Mouse (Mus musculus) embryonic facial prominence, embryonic 11.5 days (tissue): Measurements from ENCODE around the gene Pard3b. TPM values are rescaled to one million over a fixed set of nuclear protein-coding genes. Genes with fewer than 3 reads are reported as not detected.
A peak's percentile ranks its signal among the peaks of the same experiment; 100 is the strongest.

Experiments
- ATAC-seq: fragments of 200-750 bp; cut with Nextera tagmentation; replicated peaks from 2 replicates; pipeline ENCODE4 v1.8.0; 2017; ENCODE audit warnings: low read depth; ENCODE audit not compliant: insufficient number of reproducible peaks, low FRiP score, low TSS enrichment
- DNase-seq: peaks from one replicate; pipeline ENCODE4 v3.0.0-alpha.2; 2015; ENCODE audit warnings: low spot score
- H3K27ac ChIP-seq: fragments of 300-500 bp; sonication (generic); replicated peaks from 2 replicates; pipeline ENCODE4 v1.5.1; 2014; ENCODE audit warnings: mild to moderate bottlenecking, low read depth, low read length, control low read depth
- H3K27me3 ChIP-seq: fragments of 300-500 bp; sonication (generic); 2 replicates; pipeline ENCODE4 v1.6.1; 2014; ENCODE audit warnings: mild to moderate bottlenecking, low read length, moderate library complexity, mixed read lengths; ENCODE audit not compliant: control insufficient read depth, insufficient read depth
- H3K36me3 ChIP-seq: fragments of 300-500 bp; sonication (generic); replicated peaks from 2 replicates; pipeline ENCODE4 v1.6.1; 2014; ENCODE audit warnings: low read depth, mild to moderate bottlenecking, low read length, moderate library complexity, mixed read lengths; ENCODE audit not compliant: control insufficient read depth, insufficient read depth
- H3K4me1 ChIP-seq: fragments of 300-500 bp; sonication (generic); 2 replicates; pipeline ENCODE4 v1.6.1; 2014; ENCODE audit warnings: low read length, mixed read lengths; ENCODE audit not compliant: control insufficient read depth, insufficient read depth
- H3K4me2 ChIP-seq: fragments of 300-500 bp; sonication (generic); 2 replicates; pipeline ENCODE4 v1.6.1; 2014; ENCODE audit warnings: low read depth, mild to moderate bottlenecking, control low read depth, low read length, moderate library complexity
- H3K4me3 ChIP-seq: fragments of 300-500 bp; sonication (generic); 2 replicates; pipeline ENCODE4 v1.5.1; 2014; ENCODE audit warnings: low read depth, low read length, control low read depth
- H3K9ac ChIP-seq: fragments of 300-500 bp; sonication (generic); replicated peaks from 2 replicates; pipeline ENCODE4 v1.6.1; 2014; ENCODE audit warnings: mild to moderate bottlenecking, control low read depth, low read length
- H3K9me3 ChIP-seq: fragments of 300-500 bp; sonication (generic); replicated peaks from 2 replicates; pipeline ENCODE4 v1.6.1; 2016; ENCODE audit warnings: mild to moderate bottlenecking, low read length, inconsistent platforms, mixed read lengths; ENCODE audit not compliant: control insufficient read depth
- WGBS: fragments of 180-500 bp; shearing (Covaris S2); extraction: QIAGEN DNeasy Blood & Tissue Kit; methylation state at CpG from one replicate; pipeline ENCODE4 v1.1.7; 2014; 5-methylcytosine and 5-hydroxymethylcytosine counted together
- polyA plus RNA-seq: library from polyadenylated mRNA; unstranded; fragments of >200 nt; fragmentation: Nextera tagmentation; extraction: Ambion mirVana; gene quantifications from 2 replicates; pipeline ENCODE4 v1.2.1, GENCODE M21; 2014

Gene Pard3b
- polyA plus RNA-seq, 1 experiment from 2014 or later: 7.7 TPM

DNA sequence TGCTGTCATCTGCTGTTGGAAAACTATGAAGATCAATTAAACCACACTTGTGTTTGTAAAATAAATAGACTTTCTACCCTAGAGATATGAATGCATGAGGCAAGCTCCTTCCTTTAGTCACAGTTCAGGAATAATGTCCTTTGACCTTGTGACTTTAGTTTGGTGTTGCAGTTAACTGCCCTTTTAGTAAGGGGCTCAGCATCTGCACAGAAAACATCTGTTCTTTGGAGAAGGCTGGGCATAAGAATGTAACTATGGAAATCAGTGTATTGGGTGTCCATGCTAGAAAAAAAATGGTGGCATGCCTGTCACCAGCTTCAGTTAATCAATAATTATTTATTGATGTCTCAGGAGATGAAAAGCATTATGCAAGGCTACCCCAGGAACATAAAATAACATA lies 381.1 kb downstream of the Pard3b start:
- DNase-seq (no peak), ATAC-seq (no peak)
- no peaks in the 10 kb centered on the region; the same call in 1 of the 2 replicates for H3K4me1 ChIP-seq

GRCm38 (mm10) chr1:62041718-62042117 lies 403.1 kb downstream of the Pard3b start:
- Histone ChIP-seq H3K36me3 (no peaks in the 10 kb centered on the region), H3K4me1 (no peaks in the 10 kb centered on the region), H3K9me3 (no peaks in the 10 kb centered on the region), H3K9ac (no peak overlapping the region), H3K27me3 (no peaks in the 10 kb centered on the region), H3K27ac (no peak overlapping the region), H3K4me2 (no peak overlapping the region), H3K4me3 (no peak overlapping the region)
- 81% methylated on average over 3 of the region's 3 CpGs for WGBS
- ATAC-seq (no peak), DNase-seq (no peak)

More for the DNA sequence above, 381.1 kb downstream of the Pard3b start:
- H3K27ac ChIP-seq: no peak overlapping the region
- H3K27me3 ChIP-seq: no peaks in the 10 kb centered on the region
- no peak overlapping the region for H3K4me3 ChIP-seq
- no peak overlapping the region for H3K9ac ChIP-seq
- H3K9me3 ChIP-seq: no peaks in the 10 kb centered on the region
- H3K36me3 ChIP-seq: no peaks in the 10 kb centered on the region
- H3K4me2 ChIP-seq: no peak overlapping the region

GRCm38 (mm10) chr1:62048592-62048991 lies 410.0 kb downstream of the Pard3b start:
- Histone ChIP-seq H3K4me2 (no peak overlapping the region), H3K27me3 (no peaks in the 10 kb centered on the region), H3K36me3 (no peaks in the 10 kb centered on the region), H3K27ac (no peak overlapping the region), H3K4me1 (no peaks in the 10 kb centered on the region), H3K9me3 (no peaks in the 10 kb centered on the region), H3K9ac (no peak overlapping the region), H3K4me3 (no peak overlapping the region)
- ATAC-seq: no peak
- no peak for DNase-seq
- 61% methylated on average over 4 of the region's 4 CpGs for WGBS

DNA sequence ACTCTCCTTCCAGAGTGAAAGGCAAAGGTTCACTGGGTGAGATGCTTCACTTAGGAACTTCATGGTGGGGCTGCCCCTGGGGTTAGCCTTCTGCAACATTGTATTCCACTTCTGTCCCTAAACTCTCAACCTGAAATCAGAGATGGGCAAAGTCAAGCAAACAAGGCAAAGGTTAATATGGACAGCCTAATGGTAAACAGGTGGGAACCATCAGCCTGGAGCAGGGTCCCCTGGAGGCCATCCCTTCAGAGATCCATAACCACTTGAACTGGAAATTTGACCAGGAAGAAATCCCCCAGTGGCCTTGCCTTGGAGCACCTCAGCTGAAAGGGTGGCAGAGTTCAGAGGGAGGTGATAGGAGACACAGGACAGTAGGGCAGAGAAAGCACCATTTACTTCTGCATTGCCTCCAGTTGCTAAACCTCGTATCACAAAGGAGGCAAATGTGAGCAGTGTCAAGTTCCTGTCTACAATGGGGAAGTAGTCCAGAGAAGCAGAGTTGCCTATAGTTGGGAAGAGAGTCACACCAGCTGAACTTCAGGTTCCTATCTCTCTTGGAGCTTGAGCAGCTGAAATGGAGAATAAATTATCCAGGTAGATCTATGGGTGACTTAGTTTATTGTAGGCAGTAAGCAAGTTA lies 412.7 kb downstream of the Pard3b start:
- Histone ChIP-seq H3K4me3 (no peak overlapping the region), H3K9ac (no peak overlapping the region), H3K27ac (no peak overlapping the region), H3K4me2 (no peak overlapping the region), H3K27me3 (no peaks in the 10 kb centered on the region), H3K4me1 (no peaks in the 10 kb centered on the region), H3K36me3 (no peaks in the 10 kb centered on the region), H3K9me3 (no peaks in the 10 kb centered on the region)
- DNase-seq (peak; percentile 46), ATAC-seq (0 out of 2 replicates have a peak, but pooled peaks have one; percentile 39)
- 34% methylated on average over 1 of the region's 1 CpGs for WGBS

GRCm38 (mm10) chr1:62053167-62053638 lies 414.6 kb downstream of the Pard3b start:
- WGBS: 57% methylated on average over 7 of the region's 7 CpGs
- no peak overlapping the region for H3K4me3 ChIP-seq
- H3K9ac ChIP-seq: no peak overlapping the region
- H3K4me1 ChIP-seq: no peaks in the 10 kb centered on the region
- no peak overlapping the region for H3K4me2 ChIP-seq
- DNase-seq (no peak), ATAC-seq (no peak)
- no peak overlapping the region for H3K27ac ChIP-seq
- no peaks in the 10 kb centered on the region for H3K36me3 ChIP-seq
- no peaks in the 10 kb centered on the region for H3K27me3 ChIP-seq
- H3K9me3 ChIP-seq: no peaks in the 10 kb centered on the region

DNA sequence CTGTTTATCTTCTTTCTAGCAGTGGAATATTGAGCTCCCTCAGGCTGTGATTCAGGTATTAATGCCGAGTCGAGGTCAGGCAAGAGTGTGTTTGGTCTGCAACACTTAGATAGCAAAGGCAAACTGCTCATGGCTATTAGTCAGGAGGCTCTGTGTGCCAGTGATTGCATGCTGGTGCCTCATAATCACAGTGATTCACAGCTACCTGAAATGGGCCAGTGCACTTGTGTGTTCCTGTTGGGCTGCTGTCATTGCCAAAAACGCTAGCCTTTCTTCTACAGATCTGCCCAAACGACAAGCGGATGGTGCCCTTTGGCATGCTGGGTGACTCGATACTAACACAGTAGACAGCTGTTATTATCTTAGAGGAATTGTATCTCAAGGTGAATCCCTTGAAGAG lies 416.7 kb downstream of the Pard3b start:
- H3K9me3 ChIP-seq: no peaks in the 10 kb centered on the region
- no peak overlapping the region for H3K27ac ChIP-seq
- ATAC-seq: no peak
- no peak overlapping the region for H3K9ac ChIP-seq
- no peaks in the 10 kb centered on the region for H3K27me3 ChIP-seq
- H3K4me1 ChIP-seq: no peaks in the 10 kb centered on the region
- H3K4me3 ChIP-seq: no peak overlapping the region
- H3K4me2 ChIP-seq: no peak overlapping the region
- no peaks in the 10 kb centered on the region for H3K36me3 ChIP-seq
- 72% methylated on average over 6 of the region's 6 CpGs for whole genome bisulfite sequencing
- no peak for DNase-seq

DNA sequence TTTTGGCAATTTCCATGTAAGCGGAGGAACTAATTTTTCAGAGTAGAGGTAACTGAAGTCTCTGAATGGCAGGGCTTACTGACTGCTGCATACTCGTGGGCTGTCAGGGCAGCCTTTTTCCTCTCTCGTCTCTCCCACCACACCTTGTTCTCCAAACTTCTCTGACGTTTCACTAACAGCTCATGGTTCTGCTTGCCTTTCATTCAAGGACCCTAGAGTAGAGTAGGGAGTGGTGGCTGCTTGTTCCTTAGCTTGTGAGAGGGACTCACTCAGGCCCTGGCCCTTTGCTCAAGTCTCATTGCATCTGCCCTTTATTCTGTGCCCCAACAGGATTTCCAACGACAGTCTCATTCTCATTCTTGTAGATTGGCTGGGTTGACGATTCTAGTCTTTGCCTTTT lies 432.0 kb downstream of the Pard3b start:
- ATAC-seq: no peak
- H3K36me3 ChIP-seq: no peaks in the 10 kb centered on the region

GRCm38 (mm10) chr1:62071139-62071538 lies 432.5 kb downstream of the Pard3b start:
- H3K9ac ChIP-seq: no peak overlapping the region
- ATAC-seq: no peak

More for the DNA sequence above, 432.0 kb downstream of the Pard3b start:
- H3K27me3 ChIP-seq: no peaks in the 10 kb centered on the region
- no peak overlapping the region for H3K27ac ChIP-seq
- H3K4me2 ChIP-seq: no peak overlapping the region
- H3K4me3 ChIP-seq: no peak overlapping the region
- no peak overlapping the region for H3K9ac ChIP-seq
- DNase-seq: no peak
- H3K9me3 ChIP-seq: no peaks in the 10 kb centered on the region
- H3K4me1 ChIP-seq: no peaks in the 10 kb centered on the region
- whole genome bisulfite sequencing: 75% methylated on average over 6 of the region's 6 CpGs

More at GRCm38 (mm10) chr1:62071139-62071538, 432.5 kb downstream of the Pard3b start:
- no peaks in the 10 kb centered on the region for H3K9me3 ChIP-seq
- no peak overlapping the region for H3K27ac ChIP-seq
- H3K36me3 ChIP-seq: no peaks in the 10 kb centered on the region
- no peak overlapping the region for H3K4me2 ChIP-seq
- H3K4me1 ChIP-seq: no peaks in the 10 kb centered on the region
- no peaks in the 10 kb centered on the region for H3K27me3 ChIP-seq
- no peak overlapping the region for H3K4me3 ChIP-seq
- WGBS: 51% methylated on average over 7 of the region's 7 CpGs
- DNase-seq: peak; percentile 30
